Mouse (Mus musculus): Measurements from ENCODE around the gene Ksr1.
"Not testable (repeated sequence)": the region's sequence is repeated elsewhere in the genome, so short reads cannot be mapped to it uniquely, and the experiment has no call there.

Ksr1 gene

DNA sequence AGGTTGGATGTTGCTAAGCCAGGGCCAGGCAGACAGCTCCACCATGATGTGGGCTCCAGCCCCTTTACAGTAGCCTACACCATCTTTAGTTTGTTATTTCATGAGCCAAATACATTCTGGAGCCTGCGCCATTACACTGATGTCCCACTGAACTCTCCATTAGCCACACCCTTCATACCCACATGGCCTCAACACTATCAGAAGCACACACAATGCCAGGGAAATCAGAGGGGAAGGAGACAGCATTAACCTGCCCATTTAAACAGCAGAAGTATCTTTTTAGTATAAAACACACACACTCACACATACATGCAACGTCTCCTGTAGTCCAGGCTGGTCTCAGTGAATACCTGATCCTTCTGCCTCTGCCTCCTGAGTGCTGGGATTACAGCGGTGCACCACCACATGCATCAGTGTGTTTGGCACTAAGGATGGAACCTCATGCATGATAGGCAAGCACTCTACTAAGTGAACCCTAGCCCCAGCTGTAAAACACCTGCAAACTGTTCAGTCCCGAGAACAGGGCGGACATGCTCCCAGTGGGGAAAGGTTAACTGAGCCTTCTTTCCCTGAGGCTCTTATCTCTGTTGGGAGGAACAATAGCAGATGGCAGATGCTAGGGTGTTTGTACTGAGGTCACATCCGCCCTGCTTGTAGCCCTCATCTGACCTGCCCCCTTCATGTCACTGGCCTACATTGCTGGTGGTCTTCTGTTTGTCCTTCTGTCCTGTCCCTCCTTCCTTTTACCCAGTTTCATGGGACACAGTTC is 138.0 kb downstream of the Ksr1 start:
- DNase-seq (ENCODE audit: low spot score) = no peak

DNA sequence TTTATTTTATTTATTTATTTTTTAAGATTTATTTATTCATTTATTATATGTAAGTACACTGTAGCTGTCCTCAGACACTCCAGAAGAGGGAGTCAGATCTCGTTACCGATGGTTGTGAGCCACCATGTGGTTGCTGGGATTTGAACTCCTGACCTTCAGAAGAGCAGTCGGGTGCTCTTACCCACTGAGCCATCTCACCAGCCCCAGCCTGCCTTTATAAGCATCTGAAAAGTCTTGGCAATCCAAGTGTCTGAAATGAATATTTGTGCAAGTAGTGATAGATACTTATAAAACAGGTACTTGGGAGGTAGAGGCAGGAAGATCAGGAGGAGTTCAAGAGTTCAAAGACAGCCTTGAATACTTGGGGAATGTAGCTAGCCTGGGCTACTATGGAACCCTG is 138.9 kb downstream of the Ksr1 start:
- DNase-seq (ENCODE audit: low spot score) = not testable (repeated sequence)

DNA sequence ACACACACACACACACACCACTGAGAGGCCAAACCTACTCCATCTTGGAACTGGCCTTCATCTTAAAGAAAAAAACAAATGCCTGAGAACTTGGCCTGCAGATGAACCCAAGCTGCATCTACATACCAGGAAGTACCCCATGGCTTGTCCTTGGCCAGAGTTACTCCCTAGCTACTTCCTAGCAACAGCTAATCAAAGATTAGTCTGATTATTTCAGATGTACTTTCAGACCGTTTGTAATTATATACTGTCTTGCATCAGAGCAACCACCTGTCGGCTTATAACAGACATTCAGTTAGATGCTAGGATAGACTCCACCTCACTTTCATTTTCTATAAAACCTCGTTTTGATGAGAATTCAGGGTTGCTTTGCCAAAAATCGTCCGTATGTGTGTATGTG is 139.8 kb downstream of the Ksr1 start:
- DNase-seq (ENCODE audit: low spot score) = no peak

DNA sequence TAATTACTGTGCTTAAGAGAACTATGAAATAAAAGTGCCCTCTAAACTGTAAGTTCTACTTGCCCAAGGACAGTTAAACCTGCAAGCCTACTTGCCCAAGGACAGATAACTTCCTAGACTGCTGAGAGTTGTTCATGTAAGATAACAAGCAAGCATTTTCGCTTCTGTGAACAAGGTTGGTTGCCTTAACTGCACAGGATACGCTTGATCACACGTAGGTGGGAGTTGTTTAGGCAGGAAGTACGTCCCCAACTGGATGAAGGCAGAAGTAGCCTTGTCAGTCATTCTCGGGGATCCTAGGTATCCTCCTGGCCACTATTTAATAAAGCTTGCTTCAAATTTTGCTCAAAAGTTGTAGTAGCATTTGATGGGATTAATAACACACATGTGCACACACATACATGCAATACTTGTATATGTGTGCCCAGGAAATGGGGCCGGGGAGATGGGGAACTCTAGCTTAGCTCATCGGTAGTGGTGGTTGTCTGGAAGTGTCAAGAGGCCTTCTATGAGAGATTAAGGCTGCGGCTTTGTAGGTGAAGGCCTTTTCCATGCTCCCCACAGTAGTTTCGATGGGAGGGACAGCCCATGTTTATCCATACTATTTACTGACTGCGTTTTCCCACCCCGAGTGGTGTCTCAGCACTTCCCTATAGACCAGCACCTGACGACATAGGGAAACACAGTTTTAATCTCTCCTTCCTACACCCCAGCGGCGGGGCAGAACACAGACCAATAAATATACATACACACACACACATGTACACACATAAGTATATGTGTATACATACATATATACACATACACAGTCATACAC is 140.4 kb downstream of the Ksr1 start:
- DNase-seq (ENCODE audit: low spot score) = no peak

DNA sequence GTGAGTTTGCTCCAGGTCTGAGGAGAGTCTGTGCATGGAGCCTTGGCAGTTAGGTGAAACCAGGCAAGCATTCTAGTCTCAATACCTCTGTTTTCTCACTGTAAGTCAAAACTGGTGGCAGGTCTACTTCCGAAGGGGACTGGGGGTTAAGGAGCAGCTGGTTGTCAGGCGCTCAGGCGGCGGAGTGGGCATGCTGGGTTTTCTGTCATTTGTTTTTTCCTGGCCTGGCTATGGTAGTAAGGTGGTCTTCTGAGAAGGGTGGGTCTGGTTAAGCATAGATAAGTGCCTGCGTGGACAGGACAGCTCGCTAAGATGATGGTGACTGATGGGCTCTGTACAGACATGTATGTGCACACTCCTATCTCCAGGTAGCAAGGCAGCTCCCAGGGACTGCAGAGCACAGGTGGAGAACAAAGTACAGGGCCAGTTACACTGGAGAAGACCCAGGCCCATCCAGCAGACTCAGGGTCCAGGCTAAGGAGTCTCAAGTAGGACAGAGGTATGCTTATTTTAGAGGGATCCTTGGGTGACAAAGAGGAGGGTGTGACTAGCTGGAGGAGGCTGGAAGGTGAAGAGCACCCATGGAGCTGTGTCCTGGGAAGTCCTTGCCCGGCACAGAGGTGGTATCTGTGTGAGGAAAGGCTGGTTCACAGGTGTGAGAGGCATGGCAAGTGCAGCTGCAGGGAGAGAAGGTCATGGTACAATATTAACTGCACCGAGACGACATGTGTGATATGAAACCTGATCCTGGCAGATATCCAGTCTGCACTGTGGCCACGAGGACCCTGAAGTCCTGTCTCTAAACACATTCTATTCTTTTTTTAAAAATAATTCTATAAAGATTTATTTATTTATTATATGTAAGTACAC is 142.2 kb downstream of the Ksr1 start:
- DNase-seq (ENCODE audit: low spot score) = no peak

DNA sequence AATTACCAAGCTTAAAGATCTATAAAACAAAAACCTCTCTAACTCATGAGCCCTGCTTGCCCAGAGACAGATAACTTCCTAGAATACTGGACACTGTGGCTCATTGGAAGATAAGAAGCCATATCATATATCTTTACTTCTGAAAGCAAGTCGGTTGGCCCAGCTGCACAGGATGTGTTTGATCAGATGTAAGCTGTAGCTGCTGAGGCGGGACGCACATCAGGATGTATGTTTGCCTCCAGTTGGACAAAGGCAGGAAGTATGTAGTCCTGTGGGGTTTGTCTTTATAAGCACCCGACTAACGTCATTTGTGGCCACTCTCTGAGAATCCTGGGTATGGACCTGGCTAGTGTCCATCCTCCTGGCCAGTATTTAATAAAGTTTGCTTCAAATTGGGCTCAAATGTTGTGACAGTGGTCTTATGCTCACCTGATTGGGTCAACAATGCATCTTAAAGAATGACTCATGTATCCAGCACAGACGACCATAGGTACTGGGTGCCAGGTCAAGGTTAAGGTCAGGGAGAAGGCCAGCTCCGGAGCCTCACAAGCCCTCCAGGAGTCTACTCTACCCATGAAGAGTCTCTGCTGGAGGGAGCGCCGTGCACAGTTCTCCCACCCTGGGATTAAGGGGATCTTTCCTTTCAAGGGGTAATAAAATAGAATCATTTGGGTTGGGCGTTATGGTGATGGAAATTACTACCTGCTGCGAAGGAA is 143.0 kb downstream of the Ksr1 start:
- DNase-seq (ENCODE audit: low spot score) = no peak

DNA sequence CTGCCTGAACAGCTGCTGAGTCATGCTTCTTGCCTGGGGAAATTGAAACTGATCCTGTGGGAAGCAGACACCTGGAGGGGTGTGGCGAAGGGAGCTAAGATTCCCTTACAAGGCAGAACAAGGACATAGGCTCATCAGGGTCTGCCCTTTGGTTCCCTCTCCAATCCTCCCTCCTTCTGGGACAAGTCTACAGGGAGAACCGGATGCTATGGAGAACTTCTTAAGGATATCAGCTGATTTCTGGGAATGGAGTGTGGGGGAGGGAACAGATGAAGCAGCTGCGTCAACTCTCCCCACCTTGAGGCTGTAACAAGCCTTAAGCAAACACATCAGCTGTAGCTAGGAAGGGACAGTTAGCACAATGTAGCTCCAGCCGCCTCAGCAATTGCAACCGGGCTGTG is 143.7 kb downstream of the Ksr1 start:
- no peak for DNase-seq (ENCODE audit: low spot score)

DNA sequence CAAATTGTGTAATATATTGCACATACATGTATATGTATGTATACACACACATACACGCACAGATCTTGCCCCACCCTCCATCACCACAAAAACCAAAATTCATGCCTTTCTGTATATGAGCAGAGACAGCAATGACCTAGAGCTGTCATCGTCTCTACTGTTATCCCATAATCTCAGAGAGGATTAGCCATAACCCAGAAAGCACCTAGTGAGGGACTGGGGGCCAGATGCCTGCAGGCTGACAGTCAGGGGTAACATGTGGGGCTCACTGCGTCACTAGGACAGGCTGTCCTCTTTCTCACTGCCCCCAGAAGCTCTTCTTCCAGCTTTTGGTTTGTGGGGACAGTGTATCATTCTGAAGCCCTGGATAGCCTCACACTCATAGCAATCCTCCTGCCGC is 144.3 kb downstream of the Ksr1 start:
- no peak for DNase-seq (ENCODE audit: low spot score)

DNA sequence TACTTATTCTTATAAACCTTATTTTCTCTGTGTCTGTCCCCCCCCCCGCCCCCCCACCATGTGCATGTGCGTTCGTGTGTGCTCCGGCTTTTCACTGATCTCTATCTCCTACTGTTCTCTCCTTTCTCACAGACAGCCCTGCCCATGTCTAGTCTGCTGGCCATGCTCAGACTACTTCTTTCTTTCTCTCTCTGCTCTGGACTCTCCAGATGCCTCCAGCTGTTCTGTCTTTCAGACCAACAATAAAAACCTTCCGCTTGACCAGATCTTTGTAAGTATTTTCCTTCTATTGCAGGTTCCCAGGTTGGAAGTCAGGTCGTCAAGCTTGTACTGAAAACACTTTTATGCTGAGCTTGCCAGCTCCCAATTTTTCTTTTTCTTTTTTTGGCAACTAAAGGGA is 147.1 kb downstream of the Ksr1 start:
- no peak for DNase-seq (ENCODE audit: low spot score)

DNA sequence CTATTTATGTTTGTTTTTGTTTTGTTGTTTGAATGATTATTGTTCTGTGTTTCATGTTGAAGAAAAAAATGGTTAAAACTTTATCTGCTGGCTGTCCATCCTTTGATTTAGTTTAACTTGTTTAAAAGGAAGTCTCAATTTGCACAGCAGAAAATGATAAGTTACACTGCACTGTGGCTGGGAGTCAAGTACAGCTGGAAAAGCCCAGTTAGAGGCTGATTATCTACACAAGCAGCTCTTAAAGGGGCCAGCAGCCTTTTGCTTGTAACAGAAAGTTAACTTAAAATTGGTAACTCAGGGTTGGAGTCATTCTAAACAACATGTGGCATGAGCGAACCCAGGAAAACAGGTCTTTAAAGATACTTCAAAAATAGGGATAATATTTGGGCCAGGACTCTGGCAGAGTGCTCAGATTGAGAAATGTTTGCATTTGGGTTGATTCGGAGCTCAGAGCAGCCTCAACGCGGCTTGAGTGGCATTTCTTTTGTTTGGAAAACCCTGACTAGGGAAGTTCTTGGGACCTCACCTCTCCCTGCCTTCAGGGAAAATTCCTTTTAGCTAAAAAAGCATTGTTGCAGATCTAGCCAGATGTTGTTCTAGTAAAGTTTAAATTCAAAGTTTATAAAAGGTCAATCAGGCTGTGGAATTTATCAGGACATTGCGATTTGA is 155.2 kb downstream of the Ksr1 start:
- not testable (repeated sequence) for DNase-seq (ENCODE audit: low spot score)

DNA sequence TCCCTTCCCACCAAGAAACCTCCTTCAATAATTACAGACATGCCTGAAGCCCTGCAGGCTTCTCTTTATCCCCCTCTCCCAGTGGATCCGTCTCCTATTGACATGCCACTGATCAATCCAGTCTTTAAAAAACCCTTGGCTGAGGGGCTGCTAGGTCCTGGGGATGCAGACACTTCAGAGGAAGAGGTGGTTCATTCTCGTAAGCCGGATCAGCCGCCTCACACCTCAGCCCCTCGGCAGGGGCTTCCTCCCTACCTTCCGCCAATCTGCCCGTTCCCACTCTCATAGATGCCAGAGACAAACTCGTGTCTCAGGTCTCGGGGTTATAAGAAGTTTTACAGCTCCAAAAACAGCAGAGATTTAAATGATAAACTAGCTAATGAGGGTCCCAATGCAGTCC is 156.1 kb downstream of the Ksr1 start:
- DNase-seq (ENCODE audit: low spot score) = no peak

DNA sequence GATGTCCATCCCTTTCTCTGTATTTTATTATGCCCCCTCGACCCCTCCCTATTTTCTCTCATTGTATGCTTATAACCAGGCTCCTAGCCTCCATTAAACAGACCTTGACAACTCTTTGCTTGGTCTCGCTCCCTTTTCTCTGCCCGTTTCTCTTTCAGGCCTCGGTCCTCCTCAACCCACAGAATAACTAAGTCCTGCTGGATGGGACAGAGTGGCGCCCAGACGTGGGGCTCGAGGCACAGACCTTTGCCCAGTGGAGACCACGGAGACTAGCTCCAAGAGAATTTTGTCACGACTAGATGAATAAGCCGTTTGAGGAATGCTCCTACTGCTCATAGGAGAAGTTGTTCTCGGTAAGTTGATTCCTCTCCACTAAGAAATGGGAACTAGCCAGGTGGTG is 157.0 kb downstream of the Ksr1 start:
- DNase-seq (ENCODE audit: low spot score) = not testable (repeated sequence)

DNA sequence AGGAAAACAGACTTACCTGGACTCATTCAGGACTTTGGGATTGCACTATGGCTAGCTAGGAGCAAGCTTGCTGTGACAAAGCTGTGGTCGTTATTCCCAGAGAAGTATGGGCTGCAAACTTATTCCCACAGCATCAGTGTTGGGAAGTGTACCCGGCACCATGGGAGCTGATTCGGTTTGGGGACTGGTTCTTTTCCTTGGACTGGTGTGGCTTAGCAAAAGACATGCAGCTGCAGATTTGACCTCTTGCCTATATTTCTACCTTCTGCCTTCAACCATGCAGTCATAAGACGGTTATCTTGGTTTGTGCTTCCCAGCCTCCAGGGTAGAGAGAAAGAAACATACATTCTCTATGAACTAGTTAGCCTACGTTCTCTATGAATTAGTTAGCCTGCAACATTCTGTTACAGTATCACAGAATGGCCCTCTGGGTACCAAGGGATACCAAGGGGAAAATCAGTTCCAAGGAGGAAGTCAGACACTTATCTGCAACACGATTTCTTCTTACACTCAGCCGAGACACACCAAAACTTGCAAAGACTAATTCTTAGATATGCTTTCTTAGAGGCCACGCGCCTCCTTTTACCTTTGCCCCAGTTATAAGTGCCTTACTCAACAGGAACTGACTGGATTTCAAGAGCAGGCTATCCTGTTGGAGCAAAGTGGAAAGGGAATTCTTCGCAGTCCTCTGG is 159.8 kb downstream of the Ksr1 start:
- no peak for DNase-seq (ENCODE audit: low spot score)

DNA sequence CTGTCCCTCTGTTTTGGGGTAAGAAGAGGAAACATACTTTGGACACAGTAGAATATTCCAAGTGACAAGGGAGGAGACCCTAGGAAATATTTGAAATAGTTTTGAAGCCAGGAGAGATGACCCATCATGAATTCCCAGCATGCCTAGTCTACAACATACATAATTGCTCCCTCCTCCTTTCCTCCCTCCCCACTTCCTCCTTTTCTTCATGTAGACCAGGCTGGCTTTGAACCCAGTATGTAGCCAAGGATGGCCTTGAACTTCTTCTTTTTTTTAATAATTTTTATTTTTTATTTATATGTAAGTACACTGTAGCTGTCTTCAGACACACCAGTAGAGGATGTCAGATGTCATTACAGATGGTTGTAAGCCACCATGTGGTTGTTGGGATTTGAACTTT is 160.7 kb downstream of the Ksr1 start:
- DNase-seq (ENCODE audit: low spot score) = no peak

DNA sequence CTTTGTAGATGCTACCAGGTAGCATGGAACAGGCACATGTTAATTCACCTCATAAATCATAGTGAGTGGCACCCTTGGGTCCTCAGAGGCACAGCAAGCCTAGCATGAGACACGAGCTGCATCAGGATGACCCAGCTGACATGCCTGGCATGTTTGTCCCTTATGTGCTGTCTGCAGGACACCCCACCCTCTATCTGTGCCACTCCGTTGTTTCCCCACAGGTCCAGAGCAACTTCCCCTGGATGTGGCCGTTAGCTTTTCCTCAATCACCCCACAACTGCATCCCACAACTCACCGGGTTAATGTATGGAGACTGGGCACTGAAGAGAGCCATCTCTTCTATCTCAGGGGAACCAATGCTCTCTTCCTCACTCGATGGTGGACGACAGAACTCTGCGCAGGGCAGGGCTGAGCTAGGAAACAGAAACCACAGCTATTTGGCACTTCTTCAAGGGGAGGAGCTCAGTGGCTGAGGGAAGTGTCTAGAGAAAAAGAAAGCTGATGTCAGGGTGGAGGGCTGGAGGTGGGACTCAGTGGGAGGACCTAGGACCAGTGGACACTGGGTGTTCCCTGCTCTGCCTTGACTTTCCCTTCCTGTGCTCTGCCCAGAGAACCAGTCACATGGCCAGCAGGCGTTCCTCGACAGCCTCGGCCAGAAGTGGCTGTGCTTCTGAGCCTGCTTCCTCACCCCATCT is 161.6 kb downstream of the Ksr1 start, which contains the start of gene Lgals9:
Gene Lgals9 (minus strand): TSS at position 464 of the 695 bp plus-strand sequence.
- DNase-seq (ENCODE audit: low spot score) = no peak

DNA sequence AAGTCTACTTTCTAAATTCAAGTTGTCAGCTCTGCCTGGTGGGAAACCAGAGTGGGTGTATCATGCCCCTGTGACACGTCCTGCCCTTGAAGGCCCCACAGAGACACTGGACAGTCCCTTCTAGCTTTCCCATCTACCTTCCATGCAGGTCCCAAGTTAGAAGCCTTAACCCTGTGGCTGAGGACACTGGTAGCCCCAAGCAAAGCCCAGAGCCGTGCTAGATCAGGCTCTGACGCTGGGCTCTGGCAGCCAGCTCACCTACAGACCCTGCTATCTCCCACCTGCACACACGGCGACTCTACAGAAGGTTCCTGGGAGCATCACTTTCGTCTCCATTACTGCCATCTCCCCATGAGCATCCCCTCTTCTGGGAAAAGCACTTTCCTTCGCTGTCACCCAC is 162.7 kb downstream of the Ksr1 start:
- no peak for DNase-seq (ENCODE audit: low spot score)

DNA sequence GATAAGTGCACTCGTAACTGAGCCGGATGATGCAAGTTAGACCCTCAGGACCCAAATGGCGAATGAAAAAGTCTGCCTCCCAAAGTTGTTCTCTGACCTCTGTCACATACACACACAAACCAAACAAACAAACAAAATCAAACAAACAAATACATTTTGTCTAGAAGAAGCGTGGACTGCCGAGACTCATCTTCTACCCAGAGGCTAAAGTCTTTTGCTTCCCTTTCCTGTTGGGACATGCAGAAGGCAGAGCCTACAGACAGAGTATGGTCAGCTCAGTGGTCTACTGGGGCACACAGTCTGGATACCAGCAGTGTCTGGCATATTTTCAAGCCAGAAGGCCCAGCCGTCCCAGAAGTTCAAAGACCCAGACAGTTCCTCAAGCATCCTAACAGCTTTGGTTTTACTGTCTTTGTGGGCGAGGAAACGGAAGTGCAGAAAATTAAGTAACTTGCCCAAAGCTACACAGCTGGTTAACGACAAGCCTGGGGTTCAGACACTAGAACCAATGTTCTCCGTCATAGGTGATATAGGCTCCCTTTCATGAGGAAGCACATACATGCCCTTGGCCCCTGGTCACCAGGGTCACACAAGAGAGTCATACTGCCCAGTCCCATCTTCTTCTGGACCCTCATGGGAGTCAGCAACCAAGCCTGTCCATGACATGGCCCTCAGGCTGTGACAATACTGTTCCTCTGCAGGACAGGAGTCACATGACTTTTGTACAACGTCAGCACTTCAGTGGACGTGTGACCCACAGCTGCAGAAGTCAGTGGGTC is 163.5 kb downstream of the Ksr1 start:
- DNase-seq (ENCODE audit: low spot score) = no peak

DNA sequence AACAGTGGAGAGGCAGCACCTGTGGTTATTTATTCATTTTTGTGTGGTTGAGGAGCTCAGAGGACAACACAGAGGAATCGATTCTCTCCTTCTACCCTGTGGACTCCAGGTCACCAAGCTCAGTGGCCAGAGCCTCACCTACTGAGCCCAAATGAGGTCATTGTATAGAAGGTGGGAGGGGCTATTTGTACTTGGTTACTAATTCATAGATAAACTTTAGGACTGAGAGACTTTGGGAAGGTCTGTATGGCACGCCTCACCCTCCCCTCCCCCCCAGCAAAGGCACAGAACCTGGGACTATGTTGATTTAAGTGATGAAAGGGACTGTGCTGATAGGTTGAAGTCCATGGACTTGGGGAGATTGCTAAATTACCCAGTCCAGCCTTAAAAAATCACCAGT is 164.2 kb downstream of the Ksr1 start:
- DNase-seq (ENCODE audit: low spot score) = no peak

DNA sequence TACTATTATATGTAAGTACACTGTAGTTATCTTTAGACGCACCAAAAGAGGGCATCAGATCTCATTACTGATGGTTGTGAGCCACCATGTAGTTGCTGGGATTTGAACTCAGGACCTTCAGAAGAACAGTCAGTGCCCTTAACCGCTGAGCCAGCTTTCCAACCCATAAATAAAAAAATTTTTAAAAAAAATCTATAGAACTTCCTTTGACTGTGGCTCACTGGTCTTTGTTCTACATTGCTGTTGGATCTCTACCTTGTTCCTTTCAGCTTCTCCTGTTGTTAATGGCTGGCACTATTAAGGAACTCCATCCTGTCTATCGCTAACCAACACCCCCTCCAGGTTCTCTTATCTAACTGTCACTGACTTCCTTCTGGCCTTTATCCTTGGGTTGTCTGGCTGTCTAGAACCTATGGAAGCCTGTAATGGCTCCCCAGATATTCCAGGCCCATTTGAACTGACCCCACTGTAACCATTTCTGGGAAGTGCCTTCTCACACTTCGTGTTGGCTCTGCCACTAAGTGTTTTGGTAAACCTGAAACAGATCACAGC is 166.0 kb downstream of the Ksr1 start:
- no peak for DNase-seq (ENCODE audit: low spot score)

All from embryo, embryonic 10.5 days (tissue).